Mouse (Mus musculus): ENCODE measurements at regions not wholly inside any gene's neighbourhood (a gene's known extent, or its start where the extent isn't known, plus 50 kb on each side); places are given as distances from the start of the nearest gene placed in this dataset.
A peak's percentile ranks its signal among the peaks of the same experiment; 100 is the strongest.

- no peak for ATAC-seq (replicated peaks; ENCODE audit: insufficient number of reproducible peaks, low FRiP score, low TSS enrichment, poor library complexity, severe bottlenecking)
Measured at GRCm38 (mm10) chr10:96356980-96357624, 220.7 kb downstream of the Gm5426 start.

GRCm38 (mm10) chr10:96357632-96358031, 221.2 kb downstream of the Gm5426 start:
- ATAC-seq (replicated peaks; ENCODE audit: insufficient number of reproducible peaks, low FRiP score, low TSS enrichment, poor library complexity, severe bottlenecking), result no peak

GRCm38 (mm10) chr10:96358984-96359383, 222.6 kb downstream of the Gm5426 start:
- no peak for ATAC-seq (replicated peaks; ENCODE audit: insufficient number of reproducible peaks, low FRiP score, low TSS enrichment, poor library complexity, severe bottlenecking)

GRCm38 (mm10) chr10:96362211-96362610, 225.8 kb downstream of the Gm5426 start:
- no peak for ATAC-seq (replicated peaks; ENCODE audit: insufficient number of reproducible peaks, low FRiP score, low TSS enrichment, poor library complexity, severe bottlenecking)

GRCm38 (mm10) chr10:96363867-96364266, 227.5 kb downstream of the Gm5426 start:
- no peak for ATAC-seq (replicated peaks; ENCODE audit: insufficient number of reproducible peaks, low FRiP score, low TSS enrichment, poor library complexity, severe bottlenecking)

- no peak for ATAC-seq (replicated peaks; ENCODE audit: insufficient number of reproducible peaks, low FRiP score, low TSS enrichment, poor library complexity, severe bottlenecking)
Measured at GRCm38 (mm10) chr10:96365101-96365500, 228.7 kb downstream of the Gm5426 start.

- ATAC-seq (replicated peaks; ENCODE audit: insufficient number of reproducible peaks, low FRiP score, low TSS enrichment, poor library complexity, severe bottlenecking), result no peak
Measured at GRCm38 (mm10) chr10:96366871-96367270, 230.5 kb downstream of the Gm5426 start.

- ATAC-seq (replicated peaks; ENCODE audit: insufficient number of reproducible peaks, low FRiP score, low TSS enrichment, poor library complexity, severe bottlenecking), result peak; percentile 70
Measured at GRCm38 (mm10) chr10:96370547-96371320, 234.3 kb downstream of the Gm5426 start.

GRCm38 (mm10) chr10:96371321-96371653, 234.9 kb downstream of the Gm5426 start:
- ATAC-seq (replicated peaks; ENCODE audit: insufficient number of reproducible peaks, low FRiP score, low TSS enrichment, poor library complexity, severe bottlenecking), result no peak

GRCm38 (mm10) chr10:96372616-96373346, 236.4 kb downstream of the Gm5426 start:
- ATAC-seq (replicated peaks; ENCODE audit: insufficient number of reproducible peaks, low FRiP score, low TSS enrichment, poor library complexity, severe bottlenecking), result no peak

- peak; percentile 41 for ATAC-seq (replicated peaks; ENCODE audit: insufficient number of reproducible peaks, low FRiP score, low TSS enrichment, poor library complexity, severe bottlenecking)
Measured at GRCm38 (mm10) chr10:96373481-96373880, 237.1 kb downstream of the Gm5426 start.

GRCm38 (mm10) chr10:96374293-96375069, 238.1 kb downstream of the Gm5426 start:
- peak; percentile 47 for ATAC-seq (replicated peaks; ENCODE audit: insufficient number of reproducible peaks, low FRiP score, low TSS enrichment, poor library complexity, severe bottlenecking)

- ATAC-seq (replicated peaks; ENCODE audit: insufficient number of reproducible peaks, low FRiP score, low TSS enrichment, poor library complexity, severe bottlenecking), result no peak
Measured at GRCm38 (mm10) chr10:96375070-96375447, 238.7 kb downstream of the Gm5426 start.

GRCm38 (mm10) chr10:96377549-96377948, 239.3 kb upstream of the Btg1 start:
- ATAC-seq (replicated peaks; ENCODE audit: insufficient number of reproducible peaks, low FRiP score, low TSS enrichment, poor library complexity, severe bottlenecking), result peak; percentile 75

- ATAC-seq (replicated peaks; ENCODE audit: insufficient number of reproducible peaks, low FRiP score, low TSS enrichment, poor library complexity, severe bottlenecking), result peak; percentile 24; the same call in 1 of the 2 replicates
Measured at GRCm38 (mm10) chr10:96379016-96379771, 237.6 kb upstream of the Btg1 start.

GRCm38 (mm10) chr10:96381664-96382063, 235.1 kb upstream of the Btg1 start:
- no peak for ATAC-seq (replicated peaks; ENCODE audit: insufficient number of reproducible peaks, low FRiP score, low TSS enrichment, poor library complexity, severe bottlenecking)

- ATAC-seq (replicated peaks; ENCODE audit: insufficient number of reproducible peaks, low FRiP score, low TSS enrichment, poor library complexity, severe bottlenecking), result no peak
Measured at GRCm38 (mm10) chr10:96391748-96392147, 225.1 kb upstream of the Btg1 start.

- ATAC-seq (replicated peaks; ENCODE audit: insufficient number of reproducible peaks, low FRiP score, low TSS enrichment, poor library complexity, severe bottlenecking), result no peak
Measured at GRCm38 (mm10) chr10:96392836-96393235, 224.0 kb upstream of the Btg1 start.

Measured in monocyte, adult 5-6 weeks (primary cell).